Mouse (Mus musculus): ENCODE measurements around the gene Plekha4. TPM values are rescaled to one million over a fixed set of nuclear protein-coding genes. Genes with fewer than 3 reads are reported as not detected.
"Not testable (repeated sequence)": the region's sequence is repeated elsewhere in the genome, so short reads cannot be mapped to it uniquely, and the experiment has no call there.

Gene Plekha4
- polyA plus RNA-seq, 1 experiment: 12.3 TPM

DNA sequence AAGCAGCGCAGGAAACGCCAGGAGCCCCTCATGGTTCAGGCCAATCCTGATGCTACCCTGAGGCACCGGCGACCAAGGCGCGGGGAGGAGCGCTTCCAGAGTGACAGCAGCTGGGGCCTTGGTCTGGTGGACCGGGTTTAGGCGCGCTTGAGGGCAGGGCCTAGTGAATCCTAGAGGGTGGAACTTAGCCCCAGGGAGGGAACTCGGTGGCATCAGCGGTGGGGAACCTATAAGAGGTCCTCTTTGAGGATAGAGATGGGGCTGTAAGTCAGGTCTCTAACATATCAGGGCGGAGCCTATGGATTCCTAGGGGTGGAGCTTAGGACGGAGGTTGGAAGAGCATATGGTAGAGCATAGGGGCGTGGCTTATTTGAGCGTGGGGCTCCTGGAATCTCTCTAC, 10.7 kb upstream of the Plekha4 start:
- H3K4me3 ChIP-seq (ENCODE audit: control insufficient read depth, insufficient read depth, low read length): no peak overlapping the region
- no peak for DNase-seq
- H3K36me3 ChIP-seq (ENCODE audit: control insufficient read depth, insufficient read depth, low read length): no peaks in the 10 kb centered on the region
- H3K4me1 ChIP-seq (replicated peaks; ENCODE audit: control insufficient read depth, insufficient read depth, low read length): peaks cover 5% of the 10 kb centered on the region
- H3K27me3 ChIP-seq (ENCODE audit: control insufficient read depth, insufficient read depth, low read length): no peaks in the 10 kb centered on the region
- 66% methylated on average over 16 of the region's 16 CpGs for WGBS
- H3K27ac ChIP-seq (ENCODE audit: control insufficient read depth, insufficient read depth, low read length): no peak overlapping the region
- no peak for TF ChIP-seq POLR2A (IDR thresholded peaks at IDR 0.05; ENCODE audit: control insufficient read depth, extremely low read depth, insufficient read depth, low read length, poor library complexity)
- TF ChIP-seq CTCF (IDR thresholded peaks at IDR 0.05; ENCODE audit: borderline replicate concordance, control insufficient read depth, extremely low read depth, insufficient read depth, low read length, poor library complexity): no peak

DNA sequence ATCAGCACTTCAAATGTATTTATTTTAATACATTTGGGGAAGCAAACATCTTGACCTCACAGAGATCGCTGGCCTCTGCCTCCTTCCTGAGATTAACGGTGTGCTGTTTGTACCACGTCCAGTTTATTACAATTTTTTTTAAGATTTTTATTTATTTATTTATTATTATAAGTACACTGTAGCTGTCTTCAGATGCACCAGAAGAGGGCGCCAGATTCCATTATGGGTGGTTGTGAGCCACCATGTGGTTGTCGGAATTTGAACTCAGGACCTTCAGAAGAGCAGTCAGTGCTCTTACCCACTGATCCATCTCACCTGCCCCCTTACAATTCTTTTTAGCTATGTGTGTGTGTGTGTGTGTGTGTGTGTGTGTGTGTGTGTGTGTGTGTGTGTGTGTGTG, 9.3 kb upstream of the Plekha4 start:
- not testable (repeated sequence) for H3K36me3 ChIP-seq (ENCODE audit: control insufficient read depth, insufficient read depth, low read length); H3K27ac ChIP-seq (ENCODE audit: control insufficient read depth, insufficient read depth, low read length); H3K27me3 ChIP-seq (ENCODE audit: control insufficient read depth, insufficient read depth, low read length); H3K4me3 ChIP-seq (ENCODE audit: control insufficient read depth, insufficient read depth, low read length); DNase-seq; H3K4me1 ChIP-seq (replicated peaks; ENCODE audit: control insufficient read depth, insufficient read depth, low read length)
- WGBS: 76% methylated on average over 5 of the region's 5 CpGs

DNA sequence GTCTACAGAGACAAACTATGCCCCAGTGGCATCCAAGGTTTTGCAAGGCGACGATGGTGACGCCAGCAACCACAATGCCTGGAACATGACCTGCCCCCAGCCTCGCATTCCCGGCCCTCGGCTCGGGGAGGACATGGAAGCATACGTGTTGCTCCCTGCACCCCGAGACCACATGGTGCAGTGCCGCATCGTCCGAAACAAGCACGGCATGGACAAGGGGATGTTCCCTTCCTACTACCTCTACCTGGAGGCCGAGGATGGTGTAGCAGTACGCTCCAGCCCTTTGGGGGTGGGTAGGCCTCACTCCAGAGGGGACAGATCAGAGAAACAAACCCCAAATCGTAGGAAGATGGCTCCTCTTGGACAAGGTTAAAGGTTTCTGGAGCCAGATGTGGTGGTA, 7.5 kb upstream of the Plekha4 start:
- H3K27me3 ChIP-seq (ENCODE audit: control insufficient read depth, insufficient read depth, low read length): no peaks in the 10 kb centered on the region
- no peak for DNase-seq
- no peaks in the 10 kb centered on the region for H3K36me3 ChIP-seq (ENCODE audit: control insufficient read depth, insufficient read depth, low read length)
- TF ChIP-seq POLR2A (IDR thresholded peaks at IDR 0.05; ENCODE audit: control insufficient read depth, extremely low read depth, insufficient read depth, low read length, poor library complexity) (no peak), CTCF (IDR thresholded peaks at IDR 0.05; ENCODE audit: borderline replicate concordance, control insufficient read depth, extremely low read depth, insufficient read depth, low read length, poor library complexity) (no peak)
- no peak overlapping the region for H3K4me3 ChIP-seq (ENCODE audit: control insufficient read depth, insufficient read depth, low read length)
- 95% methylated on average over 16 of the region's 16 CpGs for WGBS
- H3K27ac ChIP-seq (ENCODE audit: control insufficient read depth, insufficient read depth, low read length): no peak overlapping the region
- H3K4me1 ChIP-seq (replicated peaks; ENCODE audit: control insufficient read depth, insufficient read depth, low read length): peaks cover 8% of the 10 kb centered on the region

- WGBS: 62% methylated on average over 8 of the region's 8 CpGs
- Histone ChIP-seq H3K27ac (ENCODE audit: control insufficient read depth, insufficient read depth, low read length) (no peak overlapping the region), H3K27me3 (ENCODE audit: control insufficient read depth, insufficient read depth, low read length) (no peaks in the 10 kb centered on the region), H3K36me3 (ENCODE audit: control insufficient read depth, insufficient read depth, low read length) (no peaks in the 10 kb centered on the region), H3K4me1 (replicated peaks; ENCODE audit: control insufficient read depth, insufficient read depth, low read length) (peaks cover 10% of the 10 kb centered on the region), H3K4me3 (ENCODE audit: control insufficient read depth, insufficient read depth, low read length) (no peak overlapping the region)
- peak; percentile 55 for DNase-seq
- no peak for TF ChIP-seq CTCF (IDR thresholded peaks at IDR 0.05; ENCODE audit: borderline replicate concordance, control insufficient read depth, extremely low read depth, insufficient read depth, low read length, poor library complexity)
- TF ChIP-seq POLR2A (IDR thresholded peaks at IDR 0.05; ENCODE audit: control insufficient read depth, extremely low read depth, insufficient read depth, low read length, poor library complexity): no peak
These were observed 6.6 kb upstream of the Plekha4 start for GRCm38 (mm10) chr7:45519345-45520120.

DNA sequence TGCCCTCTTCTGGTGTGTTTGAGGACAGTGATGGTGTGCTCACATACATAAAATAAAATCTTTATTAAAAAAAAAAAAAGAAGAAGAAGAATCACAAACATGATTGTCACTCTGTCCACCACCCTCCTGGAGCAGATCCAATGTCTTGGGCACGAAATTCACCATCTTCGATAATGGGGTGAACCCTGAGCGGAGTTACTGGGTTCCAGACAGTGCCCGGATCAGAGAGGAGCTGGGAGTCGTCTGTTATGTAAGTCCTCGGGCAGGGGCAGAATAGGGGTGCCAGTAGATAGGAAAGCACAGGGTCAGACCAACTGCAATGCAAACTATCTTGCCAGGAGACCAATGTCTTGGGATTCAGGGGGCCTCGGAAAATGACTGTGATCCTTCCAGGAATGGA, 5.5 kb upstream of the Plekha4 start:
- no peak for DNase-seq
- peaks cover 21% of the 10 kb centered on the region for H3K4me1 ChIP-seq (replicated peaks; ENCODE audit: control insufficient read depth, insufficient read depth, low read length)
- no peaks in the 10 kb centered on the region for H3K27me3 ChIP-seq (ENCODE audit: control insufficient read depth, insufficient read depth, low read length)
- no peak overlapping the region for H3K4me3 ChIP-seq (ENCODE audit: control insufficient read depth, insufficient read depth, low read length)
- H3K36me3 ChIP-seq (ENCODE audit: control insufficient read depth, insufficient read depth, low read length): no peaks in the 10 kb centered on the region
- WGBS: 97% methylated on average over 7 of the region's 7 CpGs
- TF ChIP-seq POLR2A (IDR thresholded peaks at IDR 0.05; ENCODE audit: control insufficient read depth, extremely low read depth, insufficient read depth, low read length, poor library complexity) (no peak), CTCF (IDR thresholded peaks at IDR 0.05; ENCODE audit: borderline replicate concordance, control insufficient read depth, extremely low read depth, insufficient read depth, low read length, poor library complexity) (no peak)
- no peak overlapping the region for H3K27ac ChIP-seq (ENCODE audit: control insufficient read depth, insufficient read depth, low read length)

DNA sequence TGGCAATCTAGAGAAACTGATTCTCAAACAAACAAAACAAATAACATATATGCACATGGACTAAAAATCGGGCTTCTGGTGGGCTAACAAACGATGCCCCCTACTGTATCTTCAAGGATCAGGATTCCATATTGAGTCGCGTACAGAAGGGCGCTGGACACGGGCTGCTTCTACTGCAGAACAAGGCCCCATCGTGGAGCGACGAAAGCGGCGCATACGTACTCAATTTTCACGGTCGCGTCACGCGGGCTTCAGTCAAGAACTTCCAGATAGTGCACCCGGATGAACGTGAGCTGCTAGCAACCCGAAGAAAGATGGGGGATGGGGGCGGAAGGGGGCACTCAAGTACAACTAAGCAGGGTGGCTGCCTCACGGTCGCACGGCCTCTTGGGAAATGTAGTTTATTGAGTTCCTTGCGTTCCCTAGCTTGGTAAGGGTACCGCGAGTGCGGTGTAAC, 4.4 kb upstream of the Plekha4 start:
- Histone ChIP-seq H3K4me3 (ENCODE audit: control insufficient read depth, insufficient read depth, low read length) (peak overlapping the region; percentile 53), H3K27me3 (ENCODE audit: control insufficient read depth, insufficient read depth, low read length) (no peaks in the 10 kb centered on the region), H3K36me3 (ENCODE audit: control insufficient read depth, insufficient read depth, low read length) (no peaks in the 10 kb centered on the region), H3K27ac (ENCODE audit: control insufficient read depth, insufficient read depth, low read length) (peak overlapping the region; percentile 88), H3K4me1 (replicated peaks; ENCODE audit: control insufficient read depth, insufficient read depth, low read length) (peaks cover 21% of the 10 kb centered on the region)
- peak; percentile 95 for DNase-seq
- under 1% methylated on average over 28 of the region's 28 CpGs for WGBS
- peak; percentile 64; the same call in 1 of the 2 replicates for TF ChIP-seq CTCF (IDR thresholded peaks at IDR 0.05; ENCODE audit: borderline replicate concordance, control insufficient read depth, extremely low read depth, insufficient read depth, low read length, poor library complexity)
- peak; percentile 52; the same call in 1 of the 2 replicates for TF ChIP-seq POLR2A (IDR thresholded peaks at IDR 0.05; ENCODE audit: control insufficient read depth, extremely low read depth, insufficient read depth, low read length, poor library complexity)
